In the genomic region with DNA sequence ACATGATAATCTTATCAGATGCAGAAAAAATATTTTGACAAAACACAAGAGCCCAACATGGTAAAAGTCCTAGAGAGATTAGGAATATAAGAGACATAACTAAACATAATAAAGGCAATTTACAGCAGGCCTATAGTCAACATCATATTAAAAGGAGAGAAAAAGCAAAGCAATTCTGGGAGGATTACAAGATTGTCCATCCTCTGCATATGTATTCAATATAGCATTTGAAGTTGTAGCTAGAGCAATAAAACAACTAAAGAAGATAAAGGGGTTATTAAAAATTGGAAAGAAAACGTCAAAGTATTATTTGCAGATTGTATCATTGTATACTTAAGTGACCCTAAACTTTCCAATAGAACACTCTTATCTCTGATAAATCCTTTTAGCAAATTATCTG, we compare ENCODE assay signal across 32 mouse cellular contexts.
"Had no signal": no experiment of that assay in that cellular context is flagged by ENCODE, and none has a peak within 500 bp of the region (broad histone marks: within the 10 kb centered on the region; RNA-seq: fewer than 3 reads in every experiment).

No protein-coding gene starts in this region.

- H3K27ac ChIP-seq: limb, embryonic 10.5 days; limb, embryonic 12.5 days; limb, embryonic 13.5 days; limb, embryonic 15.5 days; liver, embryonic 12.5 days; liver, embryonic 13.5 days; liver, embryonic 14.5 days; liver, embryonic 15.5 days; lung, embryonic 15.5 days; macrophage; midbrain, embryonic 10.5 days; midbrain, embryonic 12.5 days; midbrain, embryonic 13.5 days; midbrain, embryonic 15.5 days; neural tube, embryonic 12.5 days had no signal

- H3K4me3 ChIP-seq: limb, embryonic 10.5 days; limb, embryonic 12.5 days; limb, embryonic 13.5 days; limb, embryonic 15.5 days; liver, embryonic 12.5 days; liver, embryonic 13.5 days; liver, embryonic 15.5 days; lung, embryonic 15.5 days; megakaryocyte, embryonic 14.5 days; midbrain, embryonic 10.5 days; midbrain, embryonic 12.5 days; midbrain, embryonic 13.5 days; midbrain, embryonic 15.5 days; myocyte; neural tube, embryonic 12.5 days had no signal

- DNase-seq: left cerebral cortex, postnatal 4 days; liver; liver, embryonic 13.5 days; liver, postnatal 0 days; lung, adult 18-20 months; lung, adult 2 months; lung, embryonic 14.5 days; lung, postnatal 10 days; lung, postnatal 14 days; lung, postnatal 36 days; lung, postnatal 4 days; midbrain, embryonic 14.5 days had no signal

- H3K27me3 ChIP-seq: limb, embryonic 12.5 days; limb, embryonic 13.5 days; limb, embryonic 15.5 days; liver, embryonic 12.5 days; liver, embryonic 13.5 days; liver, embryonic 15.5 days; lung, embryonic 15.5 days; megakaryocyte, embryonic 14.5 days; midbrain, embryonic 12.5 days; midbrain, embryonic 13.5 days; midbrain, embryonic 15.5 days; neural tube, embryonic 12.5 days had no signal

- H3K4me2 ChIP-seq: limb, embryonic 12.5 days; limb, embryonic 13.5 days; limb, embryonic 15.5 days; liver, embryonic 11.5 days; liver, embryonic 12.5 days; liver, embryonic 13.5 days; liver, embryonic 15.5 days; lung, embryonic 14.5 days; lung, embryonic 15.5 days; midbrain, embryonic 11.5 days; midbrain, embryonic 12.5 days; midbrain, embryonic 13.5 days; midbrain, embryonic 15.5 days; neural tube, embryonic 12.5 days had no signal

- H3K9me3 ChIP-seq: limb, embryonic 10.5 days; limb, embryonic 12.5 days; limb, embryonic 13.5 days; limb, embryonic 15.5 days; liver, embryonic 12.5 days; liver, embryonic 13.5 days; liver, embryonic 15.5 days; lung, embryonic 15.5 days; megakaryocyte, embryonic 14.5 days; midbrain, embryonic 10.5 days; midbrain, embryonic 12.5 days; midbrain, embryonic 13.5 days; midbrain, embryonic 15.5 days; neural tube, embryonic 12.5 days had no signal

- H3K36me3 ChIP-seq: limb, embryonic 10.5 days; limb, embryonic 12.5 days; limb, embryonic 13.5 days; limb, embryonic 15.5 days; liver, embryonic 12.5 days; liver, embryonic 13.5 days; liver, embryonic 15.5 days; lung, embryonic 15.5 days; midbrain, embryonic 10.5 days; midbrain, embryonic 12.5 days; midbrain, embryonic 13.5 days; midbrain, embryonic 15.5 days; neural tube, embryonic 12.5 days had no signal

- H3K4me1 ChIP-seq: limb, embryonic 10.5 days; limb, embryonic 12.5 days; limb, embryonic 13.5 days; limb, embryonic 15.5 days; liver, embryonic 12.5 days; liver, embryonic 13.5 days; liver, embryonic 15.5 days; lung, embryonic 15.5 days; megakaryocyte, embryonic 14.5 days; midbrain, embryonic 10.5 days; midbrain, embryonic 12.5 days; midbrain, embryonic 13.5 days; midbrain, embryonic 15.5 days; neural tube, embryonic 12.5 days had no signal

- H3K9ac ChIP-seq: limb, embryonic 12.5 days; limb, embryonic 13.5 days; limb, embryonic 15.5 days; liver, embryonic 12.5 days; liver, embryonic 13.5 days; liver, embryonic 14.5 days; liver, embryonic 15.5 days; liver, postnatal 0 days; lung, embryonic 14.5 days; lung, embryonic 15.5 days; midbrain, embryonic 12.5 days; midbrain, embryonic 13.5 days; midbrain, embryonic 15.5 days; neural tube, embryonic 12.5 days had no signal

- ATAC-seq: liver, embryonic 12.5 days; liver, postnatal 0 days; lung, postnatal 0 days; midbrain, embryonic 13.5 days; midbrain, embryonic 15.5 days; midbrain, embryonic 16.5 days had no signal
